Mouse (Mus musculus): ENCODE results near the gene Hs3st3b1. TPM values are rescaled to one million over a fixed set of nuclear protein-coding genes. Genes with fewer than 3 reads are reported as not detected.

Hs3st3b1 gene
- total RNA-seq, 2 experiments from 2014 or later = 1.8 to 2.7 TPM

DNA sequence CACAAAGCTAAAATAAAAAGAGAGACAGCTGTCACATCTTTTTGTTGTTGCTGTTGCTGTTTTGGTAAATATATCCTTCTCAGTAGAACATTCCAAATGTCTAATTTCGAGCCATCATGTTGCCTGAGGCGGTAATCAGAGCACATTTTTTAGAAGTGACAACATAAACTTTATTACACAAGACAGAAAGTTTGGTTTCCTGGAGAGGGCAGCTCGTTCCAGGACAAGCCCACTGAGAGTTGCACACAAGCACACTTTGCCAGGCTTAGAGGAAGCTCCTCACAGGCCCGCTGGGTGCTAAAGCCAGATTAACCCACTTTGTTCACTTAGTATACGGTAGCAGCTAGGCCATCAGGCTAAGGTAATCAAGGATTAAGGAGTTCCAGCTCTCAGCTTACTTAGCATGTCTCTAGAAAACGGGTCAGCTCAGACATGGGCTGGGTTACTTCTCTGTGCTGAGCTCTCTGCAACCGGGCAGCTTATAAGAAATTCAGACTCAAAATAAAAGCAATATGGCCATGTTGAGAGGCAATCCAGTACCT lies 30.5 kb downstream of the Hs3st3b1 start:
- no peak for DNase-seq (ENCODE audit: low spot score in 2 of 2)

DNA sequence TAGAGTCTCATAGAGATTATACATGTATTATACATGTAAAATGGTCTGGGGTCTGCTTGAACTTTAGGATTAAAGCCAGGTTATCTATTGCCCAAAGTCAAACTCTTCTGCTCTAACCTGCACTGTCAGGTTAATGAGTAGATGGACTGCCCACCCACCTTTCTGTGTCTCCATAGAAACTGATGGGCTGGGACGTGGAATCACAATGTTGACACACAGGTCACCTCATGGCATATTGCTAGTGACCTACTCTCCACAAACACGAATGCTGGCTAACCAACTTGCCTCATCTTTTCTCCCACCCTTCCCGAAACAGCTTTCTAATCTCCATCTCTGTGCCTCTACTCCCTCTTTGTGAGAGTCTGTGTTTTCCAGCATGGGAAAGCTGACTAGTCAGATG lies 38.7 kb downstream of the Hs3st3b1 start:
- DNase-seq (ENCODE audit: low spot score in 2 of 2) = no peak

DNA sequence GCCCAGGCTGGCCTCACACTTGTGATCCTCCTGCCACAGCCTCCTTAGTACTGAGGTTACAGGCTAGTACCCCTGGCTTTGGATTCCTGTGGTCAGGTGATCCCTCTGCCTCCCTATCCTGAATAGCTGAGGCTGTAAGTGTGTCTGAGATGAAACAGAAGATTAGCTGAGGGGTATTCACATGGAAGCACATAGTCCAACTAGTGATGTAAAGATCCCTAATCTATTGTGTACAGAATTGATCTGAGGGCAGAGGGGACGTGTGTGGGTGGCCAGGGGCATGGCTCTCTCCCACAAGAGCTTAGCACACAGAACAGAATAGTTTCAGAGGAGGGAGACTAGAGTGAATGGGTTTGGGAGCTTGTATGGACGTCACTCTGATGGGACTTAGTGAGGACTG lies 41.8 kb downstream of the Hs3st3b1 start:
- DNase-seq (ENCODE audit: low spot score in 2 of 2) = no peak

DNA sequence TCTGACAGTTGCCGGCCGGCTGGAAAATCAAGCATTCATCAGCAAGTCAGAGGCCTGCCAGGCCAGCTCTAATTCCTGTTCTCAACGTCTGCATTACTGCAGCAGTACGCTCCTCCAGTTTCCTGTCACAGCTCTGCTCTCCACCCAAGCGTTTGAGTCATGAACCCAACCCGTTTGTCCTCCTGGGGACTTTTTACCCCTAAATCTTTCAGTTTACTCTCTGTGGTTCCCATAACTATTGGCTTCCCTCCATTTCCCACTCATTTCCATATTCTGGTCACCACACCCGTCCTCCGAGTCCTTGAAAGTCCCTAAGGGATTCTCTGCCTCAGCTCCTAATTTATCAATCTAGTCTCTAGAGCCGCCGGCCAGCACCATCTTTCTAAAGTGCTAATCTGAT lies 42.8 kb downstream of the Hs3st3b1 start:
- no peak for DNase-seq (ENCODE audit: low spot score in 2 of 2)

DNA sequence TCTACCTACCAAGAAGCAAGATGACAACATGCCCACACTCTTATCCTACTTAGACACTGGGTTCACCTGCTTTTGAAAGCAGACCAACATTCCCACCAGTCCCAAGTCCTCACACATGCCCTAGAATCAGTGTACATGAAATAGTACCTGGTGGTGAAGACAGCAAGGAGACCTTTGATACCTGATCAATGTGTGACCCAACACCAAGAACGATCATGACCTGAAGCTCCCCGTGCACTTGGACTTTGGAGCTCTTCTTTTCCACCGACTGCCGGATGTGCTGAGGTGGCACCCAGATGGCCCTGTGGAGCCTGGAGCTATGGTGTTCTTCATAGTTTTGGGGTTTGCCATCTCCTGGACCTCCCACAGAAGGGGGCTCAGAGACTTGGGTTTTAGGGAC lies 43.5 kb downstream of the Hs3st3b1 start:
- no peak for DNase-seq (ENCODE audit: low spot score in 2 of 2)

DNA sequence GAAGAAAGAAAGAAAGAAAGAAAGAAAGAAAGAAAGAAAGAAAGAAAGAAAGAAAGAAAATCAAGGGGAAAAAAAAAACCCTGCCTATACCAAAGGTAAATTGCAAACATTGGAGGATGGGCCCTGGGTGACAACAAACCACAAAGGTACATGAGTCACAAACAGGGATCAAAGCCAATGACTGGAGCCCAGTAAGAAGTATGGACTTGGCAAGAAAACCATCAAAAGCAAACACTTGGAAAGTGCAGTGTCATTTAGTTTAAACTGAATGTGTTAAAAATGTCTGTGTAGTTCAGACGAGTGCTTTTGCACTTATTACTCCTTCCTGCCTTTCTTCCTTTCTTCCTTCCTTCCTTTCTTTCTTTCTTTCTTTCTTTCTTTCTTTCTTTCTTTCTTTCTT lies 59.3 kb downstream of the Hs3st3b1 start:
- no peak for DNase-seq (ENCODE audit: low spot score in 2 of 2)

DNA sequence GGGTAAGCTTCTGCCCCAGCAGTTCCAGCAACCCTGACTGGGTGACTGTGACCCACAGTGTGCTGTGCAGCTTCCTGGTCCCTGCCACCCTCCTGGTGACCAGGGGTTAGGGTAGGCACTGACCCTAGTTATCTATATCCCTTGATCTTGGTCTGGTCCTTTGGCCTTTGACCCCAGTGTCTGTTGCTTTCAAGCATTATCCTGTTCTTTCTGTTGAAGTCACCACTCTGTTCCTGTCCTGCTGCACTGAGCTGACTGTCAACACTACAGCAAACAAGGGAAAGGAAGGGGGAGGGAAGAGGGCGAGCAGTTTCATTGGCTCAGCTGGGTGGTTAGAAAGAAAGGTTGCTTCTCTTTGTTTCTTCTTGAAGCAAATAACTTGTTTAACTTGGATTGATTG lies 60.1 kb downstream of the Hs3st3b1 start:
- DNase-seq (ENCODE audit: low spot score in 2 of 2) = no peak

DNA sequence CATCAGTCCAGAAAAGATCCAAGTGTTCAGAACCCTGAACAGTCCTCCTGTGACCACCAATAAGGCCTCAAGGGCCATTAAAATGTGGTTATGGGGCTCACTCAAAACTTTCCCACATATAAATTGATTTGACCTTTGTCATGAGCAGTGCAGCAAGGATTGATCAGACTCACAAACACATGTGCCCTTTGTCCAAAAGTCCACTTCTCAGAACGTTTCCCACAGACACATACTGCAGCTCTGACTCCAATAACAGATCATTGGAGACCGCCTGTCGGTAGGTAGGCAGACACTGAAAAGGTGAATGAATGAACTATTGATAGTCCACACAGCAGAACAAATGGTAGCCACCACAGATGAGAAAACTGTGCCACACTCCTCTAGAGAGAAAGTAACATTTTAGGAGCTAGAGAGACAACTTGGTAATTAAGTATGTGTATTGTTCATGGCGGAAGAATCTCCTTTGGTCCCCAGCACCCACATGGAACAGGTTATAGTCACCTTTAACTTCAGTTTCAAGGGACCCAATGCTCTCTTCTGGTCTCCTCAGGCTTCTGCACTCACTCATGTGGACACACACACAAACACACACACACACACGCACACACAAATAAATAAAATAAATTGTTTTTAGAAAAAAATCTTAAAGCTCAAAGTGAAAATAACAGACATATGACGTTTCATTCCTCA lies 70.9 kb downstream of the Hs3st3b1 start:
- DNase-seq (ENCODE audit: low spot score in 2 of 2) = no peak

DNA sequence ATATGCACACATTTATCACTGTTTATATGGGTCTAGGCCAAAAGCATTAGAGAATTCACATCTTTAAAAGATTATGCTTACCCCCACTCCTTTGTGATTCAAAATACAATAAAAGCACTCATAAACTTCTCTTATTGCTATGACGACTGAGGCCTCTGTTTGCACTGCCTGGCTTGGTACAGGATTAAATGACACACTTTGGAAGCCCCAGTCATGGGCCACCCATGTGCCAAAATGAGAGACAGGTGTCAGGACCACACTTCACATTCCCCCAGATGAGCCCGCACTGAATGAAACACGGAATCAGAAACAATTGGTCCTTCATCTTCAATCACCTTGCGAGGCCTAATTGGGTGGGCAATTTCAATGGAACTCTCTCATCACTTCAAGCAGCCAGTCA lies 71.8 kb downstream of the Hs3st3b1 start:
- DNase-seq (ENCODE audit: low spot score in 2 of 2) = no peak

DNA sequence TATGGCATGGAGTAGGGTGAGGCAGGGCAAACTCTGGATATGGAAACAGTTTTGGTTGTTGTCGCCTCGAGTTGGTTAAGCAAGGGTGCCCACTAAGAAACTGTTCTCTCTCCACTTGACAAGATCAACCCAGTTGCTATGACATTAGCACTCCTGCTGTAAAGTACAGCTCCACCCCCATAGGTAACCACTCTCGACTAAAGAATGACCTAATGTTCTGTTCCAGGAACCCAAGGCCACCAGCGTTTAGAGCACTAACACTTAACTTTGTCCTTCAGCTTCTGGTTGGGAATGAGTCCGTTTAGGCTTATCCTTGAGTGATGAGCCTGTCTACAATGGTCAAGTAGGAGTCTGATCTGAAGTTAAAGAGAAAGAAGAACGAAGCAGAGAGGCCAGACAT lies 76.7 kb downstream of the Hs3st3b1 start:
- DNase-seq (ENCODE audit: low spot score in 2 of 2) = no peak

DNA sequence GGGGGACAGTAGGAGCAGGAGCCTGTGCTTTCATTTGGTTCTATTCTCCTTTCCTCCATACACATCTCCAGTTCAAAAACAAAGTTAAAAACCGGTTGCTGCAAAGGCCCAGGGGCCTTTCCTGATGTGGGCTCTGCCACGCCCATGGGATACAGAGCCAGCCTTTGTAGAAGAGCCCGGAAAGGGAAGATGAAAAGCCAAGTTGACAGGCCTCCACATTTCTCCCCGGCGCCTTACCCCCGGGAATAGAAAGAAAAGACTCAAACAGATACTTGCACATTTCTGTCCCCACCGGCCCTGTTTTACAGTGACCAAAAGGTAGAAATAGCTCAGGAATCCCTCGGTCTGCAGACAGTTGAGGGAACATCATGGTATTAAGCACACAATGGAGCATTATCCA lies 77.4 kb downstream of the Hs3st3b1 start:
- DNase-seq (ENCODE audit: low spot score in 2 of 2) = no peak

DNA sequence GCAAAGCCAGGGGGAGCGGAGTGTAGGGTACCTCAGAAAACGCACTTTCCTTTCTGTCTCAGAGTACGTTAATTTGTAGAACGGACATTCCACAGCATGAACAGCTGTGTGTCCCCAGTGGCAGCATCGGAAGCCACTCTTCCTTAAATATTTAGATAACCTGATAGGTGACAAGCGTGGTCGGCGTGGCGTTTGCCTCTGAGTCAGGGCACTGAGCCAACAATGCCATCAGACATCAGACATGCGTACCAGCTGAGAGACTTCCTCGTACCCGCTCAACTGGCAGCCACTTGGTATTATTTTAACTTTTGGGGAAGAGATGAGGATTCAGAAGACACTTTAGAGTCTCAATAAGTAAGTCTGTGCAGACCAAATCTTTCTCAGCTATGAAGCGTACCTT lies 84.6 kb downstream of the Hs3st3b1 start:
- DNase-seq (ENCODE audit: low spot score in 2 of 2) = no peak

Other genes with a start within 250 kb of the Hs3st3b1 start
- 10 to 100 TPM; 23.7 to 29.0 TPM for gene Cox10, start 157.2 kb upstream of the Hs3st3b1 start, total RNA-seq (2021)